Mouse (Mus musculus) hindbrain, embryonic 16.5 days (tissue): ENCODE measurements around the gene Atf6b. TPM values are rescaled to one million over a fixed set of nuclear protein-coding genes. Genes with fewer than 3 reads are reported as not detected.
A peak's percentile ranks its signal among the peaks of the same experiment; 100 is the strongest.

ENCODE experiments used
- ATAC-seq: fragments of 200-750 bp; cut with Nextera tagmentation; 2 replicates; pipeline ENCODE4 v1.8.0; 2017; ENCODE audit warnings: moderate TSS enrichment, moderate library complexity
- H3K27ac ChIP-seq: fragments of 300-500 bp; sonication (generic); 2 replicates; pipeline ENCODE4 v1.5.1; 2014; ENCODE audit warnings: low read depth, mild to moderate bottlenecking, control low read depth, low read length, moderate library complexity
- H3K27me3 ChIP-seq: fragments of 300-500 bp; sonication (generic); replicated peaks from 2 replicates; pipeline ENCODE4 v1.6.1; 2014; ENCODE audit warnings: low read length; ENCODE audit not compliant: control insufficient read depth, insufficient read depth
- H3K36me3 ChIP-seq: fragments of 300-500 bp; sonication (generic); 2 replicates; pipeline ENCODE4 v1.6.1; 2014; ENCODE audit warnings: mild to moderate bottlenecking, low read length, moderate library complexity, mixed read lengths; ENCODE audit not compliant: control insufficient read depth, insufficient read depth
- H3K4me1 ChIP-seq: fragments of 300-500 bp; sonication (generic); 2 replicates; pipeline ENCODE4 v1.6.1; 2014; ENCODE audit warnings: low read depth, low read length; ENCODE audit not compliant: control insufficient read depth, insufficient read depth
- H3K4me2 ChIP-seq: fragments of 300-500 bp; sonication (generic); 2 replicates; pipeline ENCODE4 v1.6.1; 2014; ENCODE audit warnings: mild to moderate bottlenecking, low read length, control low read depth, moderate library complexity
- H3K4me3 ChIP-seq: fragments of 300-500 bp; sonication (generic); 2 replicates; pipeline ENCODE4 v1.5.1; 2014; ENCODE audit warnings: mild to moderate bottlenecking, low read length, control low read depth, moderate library complexity
- H3K9ac ChIP-seq: fragments of 300-500 bp; sonication (generic); 2 replicates; pipeline ENCODE4 v1.6.1; 2014; ENCODE audit warnings: low read depth, mild to moderate bottlenecking, control low read depth, low read length, moderate library complexity
- H3K9me3 ChIP-seq: fragments of 300-500 bp; sonication (generic); 2 replicates; pipeline ENCODE4 v1.6.1; 2014; ENCODE audit warnings: mild to moderate bottlenecking, low read length, moderate library complexity; ENCODE audit not compliant: control insufficient read depth
- WGBS: fragments of 180-500 bp; shearing (Covaris S2); extraction: QIAGEN DNeasy Blood & Tissue Kit; methylation state at CpG from one replicate; pipeline ENCODE4 v1.1.7; 2014; 5-methylcytosine and 5-hydroxymethylcytosine counted together
- polyA plus RNA-seq: library from polyadenylated mRNA; unstranded; fragments of >200 nt; fragmentation: Nextera tagmentation; extraction: Ambion mirVana; gene quantifications from 2 replicates; pipeline ENCODE4 v1.2.1, GENCODE M21; 2015

The Atf6b gene
- polyA plus RNA-seq, 1 experiment from 2014 or later = 110 TPM

- ATAC-seq = no peak
Observed at GRCm38 (mm10) chr17:34624981-34625380, 22.0 kb upstream of the Atf6b start.

GRCm38 (mm10) chr17:34626062-34626772 is 20.7 kb upstream of the Atf6b start:
- peak overlapping the region; percentile 95 for H3K27ac ChIP-seq
- no peak for ATAC-seq
- peaks cover 35% of the 10 kb centered on the region for H3K4me1 ChIP-seq
- no peaks in the 10 kb centered on the region for H3K9me3 ChIP-seq
- peak overlapping the region; percentile 76 for H3K9ac ChIP-seq
- 47% methylated on average over 16 of the region's 16 CpGs for WGBS
- H3K4me2 ChIP-seq = peak overlapping the region; percentile 84
- H3K36me3 ChIP-seq = 0 out of 2 replicates have a peak, but pooled peaks cover 8% of the 10 kb centered on the region
- no peaks in the 10 kb centered on the region for H3K27me3 ChIP-seq
- peak overlapping the region; percentile 62 for H3K4me3 ChIP-seq

More at GRCm38 (mm10) chr17:34624981-34625380, 22.0 kb upstream of the Atf6b start:
- H3K4me2 ChIP-seq = no peak overlapping the region
- no peak overlapping the region for H3K27ac ChIP-seq
- H3K4me3 ChIP-seq = no peak overlapping the region
- H3K4me1 ChIP-seq = peaks cover 25% of the 10 kb centered on the region
- H3K9me3 ChIP-seq = no peaks in the 10 kb centered on the region
- peaks cover 11% of the 10 kb centered on the region; the same call in 1 of the 2 replicates for H3K36me3 ChIP-seq
- WGBS = 99% methylated on average over 3 of the region's 3 CpGs
- no peak overlapping the region for H3K9ac ChIP-seq
- H3K27me3 ChIP-seq = no peaks in the 10 kb centered on the region

DNA sequence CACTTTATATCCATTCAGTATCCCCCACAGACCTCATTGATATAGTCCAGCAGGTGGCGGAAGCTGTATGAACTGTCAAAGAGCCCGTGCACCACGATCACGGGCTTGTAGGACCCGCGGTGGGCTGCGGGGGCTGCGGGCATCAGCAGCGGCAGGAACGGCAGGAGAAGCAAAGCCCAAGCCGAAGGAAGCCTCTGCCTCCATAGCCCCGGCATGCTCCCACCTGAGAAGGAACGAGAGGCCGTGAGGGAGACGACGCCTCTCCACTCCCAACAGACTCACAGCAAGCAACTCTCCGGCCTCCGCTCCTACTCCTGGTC is 20.2 kb upstream of the Atf6b start:
- 0% methylated on average over 16 of the region's 18 CpGs for WGBS
- H3K4me3 ChIP-seq = peak overlapping the region; percentile 62
- peaks cover 2% of the 10 kb centered on the region; the same call in 1 of the 2 replicates for H3K27me3 ChIP-seq
- H3K9me3 ChIP-seq = no peaks in the 10 kb centered on the region
- H3K4me1 ChIP-seq = peaks cover 37% of the 10 kb centered on the region
- H3K9ac ChIP-seq = peak overlapping the region; percentile 76
- H3K36me3 ChIP-seq = 0 out of 2 replicates have a peak, but pooled peaks cover 8% of the 10 kb centered on the region
- peak overlapping the region; percentile 95 for H3K27ac ChIP-seq
- H3K4me2 ChIP-seq = peak overlapping the region; percentile 84
- ATAC-seq = peak; percentile 44

DNA sequence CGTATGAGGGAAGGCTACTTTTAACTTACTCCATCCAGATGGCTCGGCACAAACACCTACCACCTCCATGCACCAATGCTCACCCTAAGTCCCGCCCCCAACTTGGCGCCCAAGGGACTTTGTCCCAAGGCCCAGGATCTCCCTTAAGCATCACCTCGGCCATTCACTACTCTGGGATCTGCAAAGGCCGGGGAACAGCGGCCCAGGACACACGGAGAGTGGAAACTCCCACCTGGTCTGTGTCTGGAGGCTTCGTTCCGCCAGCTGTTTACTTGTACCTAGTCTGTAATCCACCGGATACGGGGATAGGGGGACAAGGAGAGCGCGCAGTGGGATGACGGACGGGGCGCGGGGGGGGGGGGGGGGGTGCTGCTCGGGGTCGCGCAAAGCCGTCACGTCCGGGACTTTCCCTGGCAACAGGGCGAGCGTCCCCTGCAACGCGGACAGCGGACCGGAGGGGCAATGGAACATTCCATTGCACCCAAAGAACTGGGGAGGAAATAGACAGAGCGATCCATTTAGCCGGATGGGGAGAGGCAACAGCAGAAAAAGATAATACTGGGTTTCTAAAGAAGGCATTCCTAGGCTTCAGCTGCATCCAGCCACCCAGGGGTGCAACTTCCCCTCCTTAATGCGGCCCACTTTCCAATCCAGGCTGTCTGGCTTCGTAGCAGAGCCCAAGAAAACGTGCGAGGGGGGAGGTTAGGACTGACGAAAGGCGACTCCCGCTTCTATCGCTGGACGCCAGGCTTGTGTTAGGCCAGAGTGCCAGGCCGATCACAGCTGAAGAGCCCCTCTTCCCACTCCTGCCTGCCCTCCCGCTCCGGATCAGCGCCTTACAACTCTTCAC is 19.6 kb upstream of the Atf6b start:
- H3K36me3 ChIP-seq = 0 out of 2 replicates have a peak, but pooled peaks cover 8% of the 10 kb centered on the region
- peak; percentile 81 for ATAC-seq
- H3K4me1 ChIP-seq = peaks cover 43% of the 10 kb centered on the region
- no peaks in the 10 kb centered on the region for H3K9me3 ChIP-seq
- peak overlapping the region; percentile 62 for H3K4me3 ChIP-seq
- peak overlapping the region; percentile 76 for H3K9ac ChIP-seq
- under 1% methylated on average over 43 of the region's 45 CpGs for WGBS
- peak overlapping the region; percentile 84 for H3K4me2 ChIP-seq
- H3K27me3 ChIP-seq = peaks cover 3% of the 10 kb centered on the region; the same call in 1 of the 2 replicates
- H3K27ac ChIP-seq = peak overlapping the region; percentile 95

DNA sequence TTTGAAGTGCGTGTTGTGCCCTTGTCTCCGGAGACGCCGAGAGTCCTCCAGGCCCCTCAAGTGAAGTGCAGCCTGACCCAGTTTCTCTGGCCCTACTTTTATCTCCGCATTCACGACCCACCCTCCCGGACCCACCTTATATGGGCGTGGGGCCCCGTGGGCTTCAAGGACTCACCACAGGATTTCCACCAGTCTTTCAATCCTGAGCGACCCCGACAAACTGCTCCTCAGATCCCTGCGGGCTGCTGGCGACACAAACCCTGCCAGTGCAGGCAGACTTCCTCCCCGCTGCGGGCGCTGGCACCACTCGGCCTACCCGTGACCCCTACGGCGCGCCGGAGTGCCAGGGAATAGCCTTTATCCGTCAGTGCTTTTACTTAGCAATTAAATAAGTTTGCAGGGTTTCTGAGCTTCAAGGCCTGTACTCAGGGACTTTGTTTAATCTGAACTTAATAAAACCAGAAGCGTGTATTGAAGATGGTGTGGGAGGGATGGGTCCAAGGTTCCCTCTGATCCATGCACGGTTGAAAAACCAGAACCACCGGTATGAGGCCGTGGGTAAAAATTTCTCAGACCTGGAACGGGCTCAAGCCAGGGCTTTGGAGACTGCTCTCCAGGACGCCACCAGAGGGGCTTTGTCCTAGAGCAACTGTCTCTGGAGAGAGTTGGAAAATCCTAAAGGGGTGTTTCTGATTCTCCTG is 18.9 kb upstream of the Atf6b start, which contains the start of gene Ppt2:
Ppt2 (minus strand) TSS at position 568 of the 701 bp plus-strand sequence.
- Histone ChIP-seq H3K27me3 (peaks cover 3% of the 10 kb centered on the region; the same call in 1 of the 2 replicates), H3K4me3 (peak within 1 kb of the TSS; percentile 62), H3K9ac (peak within 1 kb of the TSS; percentile 76), H3K36me3 (0 out of 2 replicates have a peak, but pooled peaks cover 3% of the 10 kb centered on the region), H3K9me3 (no peaks in the 10 kb centered on the region), H3K27ac (peak within 1 kb of the TSS; percentile 95), H3K4me2 (peak within 1 kb of the TSS; percentile 84), H3K4me1 (peaks cover 45% of the 10 kb centered on the region)
- 4% methylated on average over 29 of the region's 29 CpGs for WGBS
- no peak for ATAC-seq

DNA sequence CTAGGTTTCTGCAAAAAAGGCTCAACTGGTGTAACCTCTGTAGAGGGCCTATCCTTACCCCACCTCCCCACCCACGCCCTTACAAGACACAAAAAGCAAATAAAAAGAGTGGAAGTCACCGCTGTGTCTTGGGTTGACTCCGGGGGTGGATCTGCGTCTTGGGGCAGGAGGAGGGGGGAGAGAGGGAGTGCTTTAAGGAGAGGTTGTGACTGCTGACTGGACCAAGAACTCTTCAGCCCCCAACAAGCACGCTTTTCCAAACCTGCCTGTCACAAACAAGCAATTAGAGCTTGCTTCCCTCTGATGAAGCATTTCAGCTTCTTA is 18.3 kb upstream of the Atf6b start:
- 0 out of 2 replicates have a peak, but pooled peaks cover under 1% of the 10 kb centered on the region for H3K36me3 ChIP-seq
- ATAC-seq = no peak
- peak overlapping the region; percentile 84 for H3K4me2 ChIP-seq
- 24% methylated on average over 5 of the region's 5 CpGs for WGBS
- peak overlapping the region; percentile 62 for H3K4me3 ChIP-seq
- H3K9ac ChIP-seq = peak overlapping the region; percentile 61
- peak overlapping the region; percentile 55 for H3K27ac ChIP-seq
- peaks cover 3% of the 10 kb centered on the region; the same call in 1 of the 2 replicates for H3K27me3 ChIP-seq
- H3K4me1 ChIP-seq = peaks cover 45% of the 10 kb centered on the region
- H3K9me3 ChIP-seq = no peaks in the 10 kb centered on the region

- H3K4me1 ChIP-seq = peaks cover 45% of the 10 kb centered on the region
- H3K36me3 ChIP-seq = no peaks in the 10 kb centered on the region
- H3K27ac ChIP-seq = peak within 1 kb of the TSS; percentile 95
- 2% methylated on average over 16 of the region's 16 CpGs for WGBS
- H3K4me2 ChIP-seq = peak within 1 kb of the TSS; percentile 84
- H3K9me3 ChIP-seq = no peaks in the 10 kb centered on the region
- peak within 1 kb of the TSS; percentile 62 for H3K4me3 ChIP-seq
- peaks cover 3% of the 10 kb centered on the region; the same call in 1 of the 2 replicates for H3K27me3 ChIP-seq
- H3K9ac ChIP-seq = peak within 1 kb of the TSS; percentile 76
- ATAC-seq = peak; percentile 51
Observed at GRCm38 (mm10) chr17:34629221-34629751, 17.7 kb upstream of the Atf6b start, which contains the start of gene Prrt1. Gene Prrt1, plus strand, starts transcription at chr17:34629533.

- H3K4me2 ChIP-seq = peak overlapping the region; percentile 84
- no peaks in the 10 kb centered on the region for H3K9me3 ChIP-seq
- peaks cover 3% of the 10 kb centered on the region; the same call in 1 of the 2 replicates for H3K27me3 ChIP-seq
- peak overlapping the region; percentile 65 for H3K9ac ChIP-seq
- H3K36me3 ChIP-seq = no peaks in the 10 kb centered on the region
- 17% methylated on average over 12 of the region's 12 CpGs for WGBS
- ATAC-seq = no peak
- peak overlapping the region; percentile 62 for H3K4me3 ChIP-seq
- peak overlapping the region; percentile 19; the same call in 1 of the 2 replicates for H3K27ac ChIP-seq
- H3K4me1 ChIP-seq = peaks cover 45% of the 10 kb centered on the region
Observed at GRCm38 (mm10) chr17:34629796-34630603, 16.9 kb upstream of the Atf6b start.
